Mouse (Mus musculus) CD4-positive helper T cell, adult 2 months (primary cell): Measurements from ENCODE around the gene Specc1.
A peak's percentile ranks its signal among the peaks of the same experiment; 100 is the strongest.

Source experiments
- DNase-seq: peaks from one replicate; pipeline ENCODE4 v3.0.0-alpha.2; 2012; ENCODE audit warnings: low read depth, missing footprints, low spot score

The Specc1 gene

DNA sequence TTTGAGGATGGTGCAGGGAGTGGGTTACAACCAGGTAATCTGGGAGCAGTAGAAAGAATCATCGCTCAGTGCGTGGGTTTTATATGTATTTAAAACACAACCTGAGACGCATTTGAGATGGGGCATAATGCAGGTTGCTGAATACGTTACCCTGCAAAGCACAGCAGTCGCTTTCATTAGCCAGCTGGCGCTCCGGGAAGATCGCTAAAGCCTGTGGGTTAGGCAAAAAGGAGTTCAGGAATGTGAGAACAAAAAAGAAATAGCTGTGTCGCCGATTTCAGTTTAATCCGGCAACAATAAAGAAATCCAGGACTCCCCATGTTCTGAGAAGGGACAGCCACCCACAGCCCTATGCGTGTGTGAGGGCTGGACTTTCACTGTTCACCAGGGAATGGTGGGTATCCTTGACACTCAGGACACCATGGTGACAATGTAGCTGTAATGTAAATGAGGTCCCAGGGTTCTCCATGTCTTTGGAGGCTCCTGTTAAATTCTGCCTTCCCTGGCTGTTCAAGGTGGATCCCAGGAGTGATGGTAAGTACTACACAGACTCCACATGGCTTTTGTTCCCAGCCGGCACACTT is 58.6 kb downstream of the Specc1 start:
- no peak for DNase-seq

DNA sequence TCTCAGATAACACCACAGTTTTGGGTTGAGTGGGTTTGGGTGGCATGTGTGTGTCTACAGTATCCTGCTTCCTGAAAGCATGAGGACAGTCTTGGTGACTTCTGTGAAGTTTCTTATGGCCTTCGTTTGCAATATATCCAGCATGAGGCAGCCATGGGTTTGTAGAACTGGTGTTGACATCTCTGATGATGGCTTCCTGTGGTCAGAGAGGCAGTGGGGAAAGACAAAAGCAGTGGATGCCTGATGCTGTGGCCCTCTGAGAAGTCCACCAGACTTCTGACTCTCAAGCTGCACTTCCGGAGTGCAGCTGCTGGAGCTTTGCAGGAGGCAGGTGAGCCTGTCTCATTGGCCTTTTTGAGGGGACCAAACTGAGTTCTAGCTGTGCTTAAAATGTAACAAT is 60.4 kb downstream of the Specc1 start:
- DNase-seq = no peak

DNA sequence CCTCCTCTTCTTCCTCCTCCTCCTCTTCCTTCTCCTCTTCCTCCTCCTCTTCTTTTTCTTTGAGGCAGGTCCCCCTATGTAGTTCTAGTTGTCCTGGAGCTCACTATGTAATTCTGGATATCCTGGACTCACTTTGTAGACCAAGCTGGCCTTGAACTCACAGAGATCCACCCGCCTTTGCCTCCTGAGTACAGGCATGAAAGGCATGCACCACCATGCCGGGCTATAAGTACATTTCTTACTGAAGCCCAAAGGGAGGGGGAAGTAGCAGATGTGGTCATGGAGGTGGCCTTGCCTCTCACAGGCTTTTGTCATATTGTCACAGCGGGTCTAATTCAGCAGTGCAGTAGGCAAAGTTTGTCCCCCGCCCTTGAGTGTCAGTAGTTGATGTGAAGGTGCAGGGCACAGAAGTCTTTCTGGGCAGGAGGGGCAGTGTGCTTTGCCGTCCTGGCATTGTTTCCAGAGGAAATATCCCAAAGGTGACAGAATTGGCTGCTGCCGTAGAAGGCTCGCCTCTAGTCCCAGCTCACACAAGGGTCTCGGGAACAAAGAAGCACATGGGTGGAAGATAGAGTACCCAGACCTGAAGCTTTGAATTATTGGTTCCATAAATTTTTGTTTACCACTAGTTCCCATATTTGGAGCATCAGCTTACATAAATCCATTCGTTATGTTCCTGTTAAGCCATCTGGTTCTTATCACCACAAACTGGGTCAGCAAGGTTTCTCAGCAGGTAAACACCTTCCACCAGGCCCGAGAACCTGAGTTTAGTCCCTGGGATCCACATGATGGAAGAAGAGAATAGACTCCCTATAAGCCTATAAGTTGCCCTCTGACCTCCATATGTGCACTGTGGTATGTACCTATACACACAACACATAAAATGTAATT is 62.0 kb downstream of the Specc1 start:
- DNase-seq = no peak

DNA sequence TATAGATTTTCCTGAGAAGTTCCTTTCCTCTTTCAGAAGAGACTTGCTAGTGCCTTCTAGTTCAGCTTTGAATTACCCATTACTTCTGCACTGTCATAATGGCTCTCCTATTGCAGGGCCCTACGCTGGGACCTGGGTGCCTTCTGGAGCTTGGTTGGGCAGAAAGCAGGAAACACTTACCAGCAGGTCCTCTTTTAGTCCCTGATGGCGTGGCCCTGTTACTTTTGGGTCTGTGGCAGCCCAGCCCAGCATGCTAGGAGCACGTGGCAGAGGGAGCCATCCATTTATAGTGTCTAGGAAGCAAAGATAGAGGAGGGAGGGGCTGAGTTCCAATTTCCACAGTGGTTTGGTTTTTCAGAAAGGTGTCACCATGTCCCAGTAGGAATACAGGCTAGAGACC is 63.3 kb downstream of the Specc1 start:
- no peak for DNase-seq

DNA sequence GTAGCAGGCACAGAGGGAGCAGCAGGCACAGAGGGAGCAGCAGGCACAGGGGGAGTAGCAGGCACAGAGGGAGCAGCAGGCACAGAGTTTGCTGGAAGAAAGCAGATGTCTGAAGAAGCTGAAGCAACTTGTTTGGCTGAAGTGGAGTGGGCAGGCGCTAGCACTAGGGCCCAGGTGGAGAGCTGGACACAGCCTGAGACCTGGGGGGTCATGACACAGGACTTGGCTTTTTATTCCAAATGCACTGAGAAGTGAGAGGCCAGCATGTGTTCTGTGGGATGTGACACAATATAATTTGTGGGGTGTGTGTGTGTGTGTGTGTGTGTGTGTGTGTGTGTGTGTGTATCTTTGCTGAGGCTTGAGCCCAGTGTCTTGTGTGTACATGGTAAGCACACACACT is 64.3 kb downstream of the Specc1 start:
- DNase-seq = no peak

DNA sequence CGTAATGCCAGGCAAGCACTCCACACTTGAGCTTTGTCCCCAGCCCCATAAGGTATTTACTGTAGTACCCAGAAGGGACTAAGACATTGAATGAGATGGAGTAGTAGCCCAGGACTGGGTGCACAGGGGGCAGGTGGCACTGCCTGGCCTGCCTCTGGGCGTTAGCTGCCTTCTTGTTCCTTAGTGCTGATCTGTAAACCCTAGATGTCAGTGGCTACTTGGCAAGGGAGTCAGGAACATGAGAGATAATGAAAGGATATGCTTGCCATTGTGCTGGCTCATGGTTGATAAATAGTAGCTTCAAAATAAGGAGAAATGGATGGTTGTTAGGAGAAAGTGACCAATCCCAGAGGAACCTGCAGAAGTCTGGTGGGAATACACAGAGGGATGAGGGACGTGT is 65.5 kb downstream of the Specc1 start:
- no peak for DNase-seq

DNA sequence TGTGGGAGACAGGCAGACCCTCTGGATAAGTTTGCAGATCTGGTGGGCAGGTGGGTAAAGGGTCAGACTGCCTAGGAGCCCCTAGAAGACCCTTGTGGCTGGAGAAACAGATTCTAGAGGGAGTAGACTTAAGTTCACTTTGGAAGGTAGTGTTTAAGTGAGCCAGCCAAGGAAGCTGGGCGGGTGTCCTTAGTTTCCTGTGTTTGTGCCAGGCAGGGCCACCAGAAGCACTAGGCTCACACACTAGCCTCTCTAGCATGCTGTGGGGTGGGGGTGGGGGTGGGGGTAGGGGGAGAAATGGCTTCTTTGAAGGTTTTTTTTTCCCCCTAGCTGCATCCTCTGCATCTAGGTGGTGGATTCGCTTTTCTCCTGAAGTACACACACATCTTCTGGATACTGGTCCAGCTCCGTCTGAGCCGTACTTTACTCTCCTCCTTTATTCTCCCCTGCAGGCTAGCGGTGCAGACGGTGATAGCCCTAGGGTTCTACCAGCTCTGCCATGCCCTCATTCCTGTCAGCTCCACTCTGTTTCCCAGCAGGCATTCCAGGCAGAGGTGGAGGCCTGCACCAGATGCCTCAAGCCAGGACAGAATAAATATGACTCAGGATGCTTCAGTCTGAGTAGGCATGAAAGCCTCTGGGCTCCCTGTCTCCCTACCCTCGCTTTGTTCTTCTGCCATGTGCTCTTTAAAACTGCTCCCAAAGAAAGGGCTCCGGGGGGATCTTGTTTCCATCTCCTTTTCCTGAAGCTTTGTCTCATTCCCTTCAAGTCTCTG is 66.3 kb downstream of the Specc1 start:
- DNase-seq = no peak

DNA sequence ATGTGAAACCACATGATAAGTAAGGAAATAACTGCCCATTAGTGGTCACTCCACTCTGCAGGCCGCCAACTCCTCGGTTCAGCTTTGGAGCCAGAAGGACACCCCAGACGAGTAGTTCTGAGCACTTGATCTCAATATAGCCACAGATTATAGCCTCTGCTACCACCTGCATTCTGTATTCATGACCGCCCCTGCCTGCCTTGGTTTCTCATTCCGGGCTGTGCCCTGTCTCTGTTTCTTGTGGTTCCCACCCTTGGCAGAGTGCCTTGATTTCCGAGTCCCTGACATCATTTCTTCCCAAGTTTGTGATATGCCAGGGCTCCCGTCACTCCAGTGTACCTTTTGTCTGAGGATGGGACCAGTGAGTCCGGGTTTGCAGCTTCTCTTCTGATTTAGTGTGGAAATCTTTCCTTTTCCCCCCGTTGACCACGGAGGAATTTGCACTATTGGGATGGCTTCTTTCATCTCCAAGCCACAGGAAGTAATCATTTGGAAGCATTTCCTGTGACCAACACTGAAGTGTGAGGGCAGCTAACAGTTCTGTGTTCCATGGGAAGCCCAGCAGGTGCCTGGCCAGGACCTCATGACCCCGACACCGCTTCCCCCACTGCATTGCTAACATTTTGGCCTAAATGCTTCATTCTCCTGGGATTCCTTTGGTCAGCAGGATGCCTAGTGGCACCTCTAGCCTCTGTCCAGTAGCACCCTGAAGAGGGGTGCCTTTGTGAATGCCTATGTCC is 67.1 kb downstream of the Specc1 start:
- no peak for DNase-seq

DNA sequence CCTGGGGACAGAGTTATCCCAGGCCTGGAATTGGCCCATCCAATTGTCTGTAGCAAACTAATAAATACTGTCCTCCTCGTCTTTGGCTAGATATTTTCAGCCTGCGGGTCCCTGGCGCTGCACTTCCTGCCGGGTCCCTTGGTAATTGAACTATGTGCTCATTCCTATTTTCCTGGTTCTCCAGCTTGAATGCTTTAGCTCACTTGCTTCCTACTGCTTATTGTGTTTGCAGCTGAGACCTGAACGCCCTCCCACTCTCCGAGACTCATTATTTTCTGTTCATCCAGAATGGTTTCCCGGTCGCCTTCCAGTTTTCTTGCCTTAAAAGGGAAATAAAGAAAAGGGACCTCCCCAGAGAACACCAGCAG is 67.7 kb downstream of the Specc1 start:
- no peak for DNase-seq

DNA sequence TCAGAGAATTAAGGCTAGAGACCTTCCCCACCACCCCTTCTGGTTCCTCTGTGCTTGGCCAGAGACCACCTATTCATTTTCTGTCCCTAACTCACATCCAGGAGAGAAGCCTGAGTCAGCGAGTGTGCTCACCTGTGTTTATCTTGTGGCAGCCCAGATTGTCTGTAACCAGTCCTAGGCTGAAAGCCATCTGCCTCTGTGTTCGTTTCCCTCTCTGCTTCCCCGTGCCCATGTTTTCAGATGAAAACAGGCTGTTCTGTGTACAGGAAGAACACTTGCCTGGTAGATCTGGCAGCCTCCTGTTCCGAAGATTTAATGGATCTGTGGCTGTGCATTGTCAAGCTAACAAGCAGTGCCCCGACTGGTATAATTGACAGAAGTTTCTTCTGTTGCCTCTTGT is 68.4 kb downstream of the Specc1 start:
- no peak for DNase-seq

DNA sequence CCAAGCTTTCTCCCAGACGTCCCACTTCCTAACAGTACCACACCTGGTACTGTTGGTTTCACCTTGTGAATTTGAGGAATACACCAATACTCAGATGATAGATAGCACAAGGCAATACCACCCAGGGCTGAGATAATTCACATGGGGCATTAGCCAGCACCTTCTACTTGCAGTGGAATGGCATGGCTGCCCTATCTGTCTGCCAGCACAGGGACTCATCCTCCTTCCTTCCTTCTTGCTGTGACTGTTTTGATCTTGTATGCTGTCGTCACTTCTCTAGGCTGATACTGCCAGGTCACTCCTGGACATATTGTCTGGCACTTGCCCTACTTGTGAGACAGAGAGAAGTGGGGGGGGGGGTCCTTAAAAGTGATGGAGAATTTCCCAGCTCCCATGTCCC is 69.2 kb downstream of the Specc1 start:
- no peak for DNase-seq

DNA sequence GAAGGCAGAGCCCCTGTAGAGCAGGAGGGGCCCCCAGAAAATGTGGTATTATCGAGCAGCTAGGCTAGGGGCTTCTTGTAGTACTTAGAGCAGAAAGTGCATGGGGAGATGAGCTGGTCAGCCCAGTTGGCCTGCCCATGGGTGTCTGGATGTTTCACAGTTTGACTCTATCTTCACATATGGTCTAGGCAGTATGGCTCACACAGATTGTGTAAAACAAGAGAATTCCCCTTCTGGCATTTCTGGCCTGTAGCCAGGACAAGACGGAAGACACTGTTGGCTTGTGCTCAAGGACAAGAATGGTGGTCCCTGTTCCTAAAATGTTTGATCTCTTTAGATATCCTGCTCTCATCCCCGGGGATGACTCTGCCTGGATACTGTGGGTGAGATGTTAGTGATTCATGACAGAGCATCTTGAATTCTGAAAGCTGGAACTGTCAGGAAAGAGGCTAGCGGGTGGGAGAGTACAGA is 69.8 kb downstream of the Specc1 start:
- DNase-seq = no peak

DNA sequence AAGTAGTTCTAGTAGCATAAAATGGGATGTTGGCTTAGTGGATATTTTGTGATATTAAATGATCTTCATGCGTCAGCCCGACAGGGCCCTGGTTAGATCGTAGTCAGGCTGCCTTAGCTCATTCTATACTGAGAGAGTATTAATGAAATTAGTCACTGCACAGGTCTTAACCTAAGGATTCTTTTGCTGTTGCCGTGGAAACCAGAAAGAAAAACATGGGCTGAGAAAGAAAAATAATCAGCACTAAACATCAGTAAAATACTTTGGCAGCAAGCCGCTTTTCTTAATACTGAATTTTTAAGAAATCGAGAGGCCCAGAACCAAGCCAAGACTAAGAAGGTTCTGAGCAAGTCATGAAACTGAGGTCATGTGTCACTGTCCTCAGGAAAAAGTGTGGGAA is 70.7 kb downstream of the Specc1 start:
- DNase-seq = no peak

DNA sequence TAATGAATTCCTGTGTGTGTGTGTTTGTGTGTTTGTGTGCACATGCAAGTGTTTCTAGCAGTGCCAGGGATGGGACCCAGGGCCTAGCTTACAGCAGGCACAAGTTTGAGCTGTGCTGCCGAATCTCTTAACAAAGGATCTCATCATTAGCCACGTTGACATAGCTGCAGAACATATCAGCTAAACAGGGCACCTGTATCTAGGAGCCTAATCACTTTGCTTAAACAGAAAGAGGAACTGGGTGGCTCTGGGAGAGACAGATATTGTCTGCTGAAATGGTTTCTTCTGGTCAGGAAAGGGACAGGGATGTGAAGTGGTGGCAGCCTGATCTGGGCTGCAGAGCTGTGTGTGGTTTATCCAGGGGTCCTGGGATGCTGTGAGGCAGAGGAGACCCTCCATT is 71.1 kb downstream of the Specc1 start:
- DNase-seq = no peak

DNA sequence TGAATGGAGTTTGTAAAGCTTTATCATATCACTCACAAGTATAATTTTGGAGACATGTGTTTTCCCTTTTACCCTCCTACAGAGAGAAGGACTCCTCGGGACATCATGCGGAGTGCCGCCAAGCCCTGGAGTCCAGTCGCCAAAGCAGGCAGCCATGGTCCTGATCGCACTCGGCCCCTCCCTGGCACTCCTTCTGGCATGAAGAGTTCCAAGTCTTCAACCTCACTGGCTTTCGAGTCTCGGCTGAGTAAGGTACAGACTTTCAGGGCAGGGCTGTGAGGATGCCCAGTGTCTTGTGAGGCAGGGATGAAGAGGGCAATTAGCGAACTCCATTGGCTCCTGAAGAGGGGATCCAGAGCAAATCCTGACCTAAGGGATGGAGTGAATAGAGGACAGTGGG is 72.6 kb downstream of the Specc1 start:
- DNase-seq = no peak

DNA sequence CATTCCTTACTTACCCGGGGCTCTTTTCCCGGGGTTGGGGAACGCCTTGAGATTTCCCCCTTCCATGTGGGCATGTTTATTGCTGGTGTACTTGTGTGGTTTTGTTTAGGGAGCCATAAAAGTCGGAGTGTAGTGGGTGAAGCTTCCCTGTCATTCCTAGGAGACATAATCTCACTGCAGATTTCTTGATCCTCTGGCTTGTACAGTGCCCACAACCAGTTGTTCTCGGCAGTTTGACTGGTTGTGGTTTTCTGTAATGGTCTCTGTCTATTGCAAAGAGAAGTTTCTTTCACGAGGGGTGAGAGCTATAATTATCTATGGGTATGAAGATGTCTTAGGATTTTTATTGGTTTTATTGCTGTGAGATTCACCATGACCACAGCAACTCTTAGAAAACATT is 78.0 kb downstream of the Specc1 start:
- no peak for DNase-seq

DNA sequence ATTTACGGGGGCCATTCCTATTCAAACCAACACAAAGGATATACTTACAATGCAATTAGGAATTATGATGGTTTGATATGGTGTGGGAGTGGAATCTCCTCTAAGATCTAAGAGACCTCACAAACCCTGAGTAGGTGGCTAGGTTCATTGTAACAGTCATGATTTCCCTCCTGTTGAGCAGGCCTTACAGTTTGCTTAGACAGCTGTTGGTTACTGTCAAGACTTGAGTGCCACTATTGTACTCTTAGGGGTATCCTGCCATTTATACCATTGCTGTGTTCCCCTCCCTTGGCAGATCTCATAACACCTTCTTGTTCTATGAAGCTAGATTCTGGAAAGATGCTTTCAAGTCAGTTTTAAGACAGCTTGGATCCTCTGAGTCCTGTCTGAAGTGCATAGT is 78.7 kb downstream of the Specc1 start:
- no peak for DNase-seq

DNA sequence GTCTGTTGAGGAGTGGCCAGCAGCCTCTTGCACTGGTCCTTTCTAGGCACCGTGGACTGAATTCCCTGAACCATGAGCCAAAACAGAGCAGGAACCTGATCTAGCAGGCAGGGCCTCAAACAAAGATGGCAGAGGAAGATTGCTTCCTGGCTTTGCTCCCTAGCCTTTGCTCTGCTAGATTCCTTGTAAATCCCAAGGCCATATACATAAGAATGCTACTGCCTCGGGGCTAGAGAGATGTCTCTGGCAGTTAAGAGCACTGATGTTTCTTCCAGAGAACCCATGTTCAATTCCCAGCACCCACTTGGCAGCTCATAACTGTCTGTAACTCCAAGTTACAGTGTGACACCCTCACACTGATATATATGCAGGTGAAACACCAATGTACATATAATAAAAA is 83.6 kb downstream of the Specc1 start:
- DNase-seq = no peak

DNA sequence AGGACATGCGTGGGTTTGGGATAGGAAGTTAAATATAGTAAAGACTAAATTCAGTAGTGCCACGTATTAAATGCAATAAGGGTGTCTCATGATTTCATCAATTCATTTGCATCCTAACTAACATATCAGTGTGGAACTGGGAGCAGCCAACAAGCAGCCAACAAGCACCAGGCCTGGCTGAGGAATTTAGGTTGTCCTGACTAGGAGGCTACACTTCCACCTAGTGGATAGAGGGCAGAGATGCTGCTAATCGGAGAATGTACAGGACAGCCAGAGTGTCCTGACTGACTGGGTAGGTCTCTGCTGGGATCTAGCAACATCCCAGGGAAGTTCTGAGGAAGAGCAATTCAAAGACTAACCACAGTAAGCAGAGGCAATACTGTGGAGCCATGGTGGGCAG is 88.1 kb downstream of the Specc1 start:
- DNase-seq = no peak

DNA sequence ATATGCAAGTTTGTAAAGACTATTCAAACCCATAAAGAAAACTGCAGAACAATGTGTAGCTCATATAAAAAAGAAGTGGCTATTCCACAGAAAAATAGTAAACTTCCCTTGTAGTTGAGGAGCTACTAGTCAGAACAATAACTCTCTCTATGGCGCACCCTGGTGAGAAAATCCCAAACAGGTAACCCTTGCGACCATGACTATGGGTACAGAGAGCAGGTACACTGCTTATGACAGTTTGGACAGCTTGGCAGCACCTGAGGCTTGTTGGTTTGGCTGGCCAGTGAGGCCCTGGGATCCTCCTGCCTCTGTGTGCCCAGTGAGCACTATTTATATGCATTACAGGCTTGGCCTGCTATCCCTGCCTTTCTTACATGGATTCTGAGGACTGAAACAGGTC is 89.4 kb downstream of the Specc1 start:
- no peak for DNase-seq

DNA sequence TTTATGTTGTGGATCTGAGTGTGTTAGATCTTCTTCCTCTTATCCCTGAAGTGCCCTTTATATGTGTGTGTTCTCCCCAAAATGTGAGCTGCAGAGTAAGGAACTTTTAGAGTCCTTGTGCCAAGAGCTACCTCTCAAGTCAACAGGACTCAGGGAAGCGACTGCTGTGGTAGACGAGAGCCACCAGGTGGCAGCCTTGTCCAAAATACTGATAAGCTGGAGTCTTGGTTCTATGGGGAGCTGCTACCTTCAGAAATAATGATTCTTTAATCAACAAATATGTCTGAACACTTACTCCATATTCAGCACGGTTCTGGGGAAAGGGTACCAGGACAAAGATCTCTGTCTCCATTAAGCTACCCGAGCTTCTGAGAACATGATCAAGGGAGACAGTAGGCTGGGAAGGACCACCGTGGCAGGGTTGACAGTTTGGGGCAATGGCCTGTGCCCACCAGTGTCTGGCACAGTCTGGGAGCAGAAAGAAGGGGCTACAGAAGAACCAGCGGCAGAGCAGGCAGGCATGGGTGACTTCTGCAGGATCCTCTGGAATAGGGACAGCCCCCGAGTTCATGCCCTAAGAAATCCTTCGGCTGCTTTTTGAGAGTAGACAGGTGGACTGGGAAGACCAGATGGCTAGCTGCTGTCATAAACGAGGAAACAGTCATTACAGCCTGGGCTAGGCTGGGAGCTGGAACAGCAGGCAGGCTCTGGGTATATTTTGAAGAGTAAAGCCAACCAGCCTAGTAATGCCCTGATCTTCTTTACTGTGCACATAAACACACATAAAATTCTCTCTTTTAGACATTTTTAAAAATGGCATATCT is 91.5 kb downstream of the Specc1 start:
- DNase-seq = peak; percentile 53
